Mouse (Mus musculus) bone marrow macrophage, adult 2 months (primary cell): ENCODE measurements at regions not wholly inside any gene's neighbourhood (a gene's known extent, or its start where the extent isn't known, plus 50 kb on each side); places are given as distances from the start of the nearest gene placed in this dataset.

Experiments used
- CTCF ChIP-seq: IDR thresholded peaks from 2 replicates; pipeline ENCODE4 v1.5.1; 2012; ENCODE audit warnings: low read depth, mild to moderate bottlenecking, low read length, moderate library complexity
- POLR2A ChIP-seq: IDR thresholded peaks from 2 replicates; pipeline ENCODE4 v1.6.1; 2012; ENCODE audit warnings: mild to moderate bottlenecking, low read depth, low read length, borderline replicate concordance

GRCm38 (mm10) chr9:61478862-61479261 lies 106.7 kb downstream of the Tle3 start:
- TF ChIP-seq CTCF: no peak
- TF ChIP-seq POLR2A: no peak
